Mouse (Mus musculus) testis, adult 10 weeks (tissue): ENCODE data around the gene Eps8l2. TPM values are rescaled to one million over a fixed set of nuclear protein-coding genes. Genes with fewer than 3 reads are reported as not detected.

Experiments
- polyA plus RNA-seq: library from polyadenylated mRNA; stranded (reverse); fragments of 350-450 nt; fragmentation: Illumina TruSeq; extraction: RNeasy Lipid Tissue Mini Kit (QIAGEN cat#74804); gene quantifications from one replicate; pipeline ENCODE4 v1.2.3, GENCODE M21; 2014; ENCODE audit warnings: low read depth, low replicate concordance

Eps8l2 gene
- polyA plus RNA-seq: 0.34 TPM

DNA sequence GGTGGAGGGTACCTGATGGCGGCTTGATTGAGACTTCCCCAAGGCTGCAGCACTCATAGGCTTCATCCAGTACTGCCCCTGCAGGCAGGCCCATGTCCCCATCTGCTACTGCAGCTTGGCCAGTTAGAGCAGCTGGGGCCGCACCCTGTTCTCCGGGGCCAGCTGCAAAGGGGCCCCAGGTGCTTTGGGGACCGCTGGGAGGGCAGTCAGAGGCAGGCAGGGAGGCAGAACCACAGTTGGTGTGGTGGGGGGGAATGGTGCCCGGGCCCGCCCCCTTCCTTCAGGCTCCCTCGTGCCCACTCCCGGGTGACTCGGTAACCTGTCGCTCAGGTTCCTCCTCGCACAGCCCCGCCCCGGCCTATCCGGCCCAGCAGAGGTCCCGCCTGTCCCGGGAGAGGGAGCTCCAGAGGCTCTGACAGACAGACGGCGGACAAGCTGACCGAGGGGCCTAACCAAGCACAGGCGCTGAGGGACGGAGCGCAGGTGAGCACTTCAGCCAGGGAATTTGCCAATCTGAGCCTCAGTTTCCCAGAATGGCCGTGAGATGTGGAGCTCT lies at the start of gene Eps8l2:
TSS of gene Eps8l2 (plus strand) at position 305 of the 556 bp plus-strand sequence.

DNA sequence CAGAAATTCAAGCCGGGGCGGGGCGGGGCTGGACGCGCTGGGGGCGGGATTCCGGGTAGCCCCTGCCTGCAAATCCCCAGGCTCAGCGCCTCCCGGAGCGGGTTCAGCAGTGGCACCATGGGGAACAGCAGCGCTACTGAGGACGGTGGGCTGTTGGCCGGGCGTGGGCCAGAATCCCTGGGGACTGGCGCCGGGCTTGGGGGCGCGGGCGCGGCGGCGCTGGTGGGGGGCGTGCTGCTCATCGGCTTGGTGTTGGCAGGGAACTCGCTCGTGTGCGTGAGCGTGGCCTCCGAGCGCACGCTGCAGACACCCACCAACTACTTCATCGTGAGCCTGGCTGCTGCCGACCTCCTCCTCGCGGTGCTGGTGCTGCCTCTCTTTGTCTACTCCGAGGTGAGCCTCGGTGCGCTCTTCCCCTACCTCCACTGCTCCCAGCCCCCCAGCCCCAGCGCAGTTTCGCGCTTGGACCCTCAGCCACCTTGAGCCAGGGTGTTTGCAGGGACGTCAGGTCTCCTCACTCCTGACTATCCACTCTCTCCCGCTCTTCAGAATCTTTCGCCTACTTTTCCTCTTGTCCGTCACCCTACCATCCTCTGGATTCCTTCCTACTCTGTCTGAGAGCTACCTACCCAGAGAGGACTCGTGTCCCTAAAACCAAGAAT lies 46.6 kb upstream of the Eps8l2 start, which contains the start of gene Drd4:
TSS of gene Drd4 (plus strand) at position 86 of the 662 bp plus-strand sequence.

DNA sequence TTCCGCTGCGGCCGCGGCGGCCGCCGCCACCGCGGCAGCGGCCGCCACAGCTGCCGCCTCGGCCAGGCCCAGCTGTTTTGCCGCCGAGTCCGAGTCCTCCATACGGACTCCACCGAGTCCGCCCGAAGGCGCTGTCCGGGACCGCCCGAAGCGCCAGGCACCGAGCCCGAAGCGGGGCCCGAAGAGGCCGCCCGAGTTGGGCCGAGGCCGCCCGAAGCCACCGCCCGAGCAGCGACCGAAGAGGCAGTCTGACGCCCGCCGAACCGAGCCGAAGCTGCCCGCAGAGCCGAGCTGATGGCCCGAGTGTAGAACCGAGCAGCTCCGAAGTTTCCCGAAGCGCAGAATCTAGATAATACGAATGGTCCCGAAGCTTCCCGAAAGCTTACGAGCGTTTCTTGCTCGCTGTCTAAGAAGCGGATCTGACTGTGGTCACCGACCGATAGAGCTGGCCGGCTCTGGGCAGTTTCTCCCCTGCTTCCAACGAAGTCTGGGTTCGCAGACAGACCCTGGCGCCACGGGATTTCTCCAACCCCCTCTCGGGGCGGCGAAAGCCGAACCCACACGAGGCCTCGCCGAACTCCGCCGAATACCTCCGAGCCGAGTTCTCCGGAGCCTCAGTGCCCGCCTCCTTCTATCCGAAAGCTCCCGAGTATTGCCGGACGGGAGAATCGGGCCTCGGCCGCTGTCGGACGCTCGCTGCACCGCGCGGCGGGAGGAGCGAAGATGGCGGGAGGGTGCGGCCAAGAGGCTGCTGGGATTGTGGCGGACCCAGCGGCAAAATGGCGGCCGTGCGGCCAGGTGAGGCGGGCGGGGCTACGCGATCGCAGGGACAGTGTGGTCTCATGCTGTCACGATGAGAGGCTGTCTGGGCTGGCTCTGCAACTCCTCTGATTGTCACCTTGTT lies 11.0 kb upstream of the Eps8l2 start, which contains the start of the genes Deaf1 and Tmem80:
TSS of gene Deaf1 (minus strand) at position 222 of the 904 bp plus-strand sequence.
TSS of gene Tmem80 (plus strand) at position 271 of the 904 bp plus-strand sequence.

DNA sequence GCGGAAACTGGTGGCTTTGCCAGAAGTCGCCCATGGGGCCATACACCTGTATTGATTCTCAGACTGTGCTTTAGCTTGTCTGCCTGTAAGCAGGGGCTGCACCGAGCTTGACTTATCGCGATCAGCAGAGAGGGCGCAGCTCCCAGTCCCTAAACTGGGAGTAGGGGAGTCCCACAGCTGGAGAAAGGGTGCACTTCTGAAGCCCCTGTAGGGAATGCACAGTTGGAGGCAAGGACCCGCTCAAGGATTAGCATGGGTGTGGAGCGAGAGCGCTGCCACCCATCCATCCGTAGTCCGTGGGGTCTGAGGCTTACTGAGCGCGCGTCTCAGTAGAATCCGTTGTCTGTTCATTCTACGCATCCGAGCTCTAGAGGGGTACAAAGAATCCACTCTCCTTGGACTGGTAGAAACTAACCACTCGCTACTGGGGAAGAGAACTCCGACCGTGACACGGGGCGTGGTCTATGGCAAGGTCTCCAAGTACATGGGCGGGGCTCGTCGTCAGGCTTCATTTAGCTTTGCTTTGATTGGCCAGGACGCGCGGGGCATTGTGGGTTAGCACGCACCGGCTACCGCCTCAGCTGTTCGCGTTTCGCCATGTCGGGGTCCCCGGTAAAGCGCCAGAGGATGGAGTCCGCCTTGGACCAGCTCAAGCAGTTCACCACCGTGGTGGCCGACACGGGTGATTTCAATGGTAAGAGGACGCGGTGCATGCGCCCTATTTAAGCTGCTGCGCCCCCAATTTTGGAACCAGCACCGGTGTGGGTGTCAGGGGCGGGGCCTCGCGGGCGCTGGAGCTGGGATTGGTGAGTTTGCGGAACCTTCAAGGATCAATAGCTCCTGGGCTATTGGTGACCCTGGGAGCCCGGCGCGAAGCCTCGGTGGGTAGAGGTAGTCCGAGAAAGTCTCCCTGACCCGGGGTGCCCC lies 53.2 kb downstream of the Eps8l2 start, which contains the start of gene Taldo1:
TSS of gene Taldo1 (plus strand) at position 575 of the 927 bp plus-strand sequence.

Other genes with a start within 250 kb of the Eps8l2 start
- not detected for gene Sigirr, start 238.3 kb upstream of the Eps8l2 start, polyA plus RNA-seq
- gene Ano9, start 221.1 kb upstream of the Eps8l2 start, polyA plus RNA-seq: 0.18 TPM
- gene Ptdss2, start 216.5 kb upstream of the Eps8l2 start, polyA plus RNA-seq: 179 TPM
- 0.41 TPM for gene Rnh1, start 166.0 kb upstream of the Eps8l2 start, polyA plus RNA-seq
- gene Hras, start 144.9 kb upstream of the Eps8l2 start, polyA plus RNA-seq: 6.3 TPM
- gene Lrrc56, start 144.7 kb upstream of the Eps8l2 start, polyA plus RNA-seq: 9.5 TPM
- gene Lmntd2, start 124.8 kb upstream of the Eps8l2 start, polyA plus RNA-seq: 18.2 TPM
- 2.4 TPM for gene Rassf7, start 123.0 kb upstream of the Eps8l2 start, polyA plus RNA-seq
- gene Phrf1, start 110.1 kb upstream of the Eps8l2 start, polyA plus RNA-seq: 24.6 TPM
- gene Irf7, start 72.4 kb upstream of the Eps8l2 start, polyA plus RNA-seq: 2.1 TPM
- gene Cdhr5, start 62.1 kb upstream of the Eps8l2 start, polyA plus RNA-seq: 1.5 TPM
- gene Sct, start 59.7 kb upstream of the Eps8l2 start, polyA plus RNA-seq: not detected
- 1.1 TPM for gene Drd4, start 46.9 kb upstream of the Eps8l2 start, polyA plus RNA-seq
- gene Deaf1, start 11.2 kb upstream of the Eps8l2 start, polyA plus RNA-seq: 1.2 TPM
- 15.0 TPM for gene Tmem80, start 11.1 kb upstream of the Eps8l2 start, polyA plus RNA-seq
- gene Taldo1, start 53.3 kb downstream of the Eps8l2 start, polyA plus RNA-seq: 1.8 TPM
- 3.7 TPM for gene Gatd1, start 75.3 kb downstream of the Eps8l2 start, polyA plus RNA-seq
- 0.18 TPM for gene Cend1, start 90.6 kb downstream of the Eps8l2 start, polyA plus RNA-seq
- 0.14 TPM for gene Slc25a22, start 99.0 kb downstream of the Eps8l2 start, polyA plus RNA-seq
- 0.48 TPM for gene Pidd1, start 105.1 kb downstream of the Eps8l2 start, polyA plus RNA-seq
- 10.3 TPM for gene Rplp2, start 108.5 kb downstream of the Eps8l2 start, polyA plus RNA-seq
- 14.7 TPM for gene Pnpla2, start 116.3 kb downstream of the Eps8l2 start, polyA plus RNA-seq
- gene Cracr2b, start 122.2 kb downstream of the Eps8l2 start, polyA plus RNA-seq: not detected
- 17.0 TPM for gene Cd151, start 128.5 kb downstream of the Eps8l2 start, polyA plus RNA-seq
- 0.87 TPM for gene Polr2l, start 136.3 kb downstream of the Eps8l2 start, polyA plus RNA-seq
- gene Tspan4, start 136.4 kb downstream of the Eps8l2 start, polyA plus RNA-seq: 0.49 TPM
- 12.1 TPM for gene Chid1, start 201.0 kb downstream of the Eps8l2 start, polyA plus RNA-seq
- gene Ap2a2, start 223.3 kb downstream of the Eps8l2 start, polyA plus RNA-seq: 22.2 TPM